Mouse (Mus musculus) stomach, postnatal 0 days (tissue): ENCODE data around the gene Tubd1.

ENCODE experiments used
- CTCF ChIP-seq: IDR thresholded peaks from 2 replicates; pipeline ENCODE4 v1.5.1; 2016; ENCODE audit warnings: antibody characterized with exemption, low read depth, mild to moderate bottlenecking, moderate library complexity
- EP300 ChIP-seq: optimal IDR thresholded peaks from 2 replicates; pipeline ENCODE3; 2016; ENCODE audit warnings: antibody characterized with exemption

DNA sequence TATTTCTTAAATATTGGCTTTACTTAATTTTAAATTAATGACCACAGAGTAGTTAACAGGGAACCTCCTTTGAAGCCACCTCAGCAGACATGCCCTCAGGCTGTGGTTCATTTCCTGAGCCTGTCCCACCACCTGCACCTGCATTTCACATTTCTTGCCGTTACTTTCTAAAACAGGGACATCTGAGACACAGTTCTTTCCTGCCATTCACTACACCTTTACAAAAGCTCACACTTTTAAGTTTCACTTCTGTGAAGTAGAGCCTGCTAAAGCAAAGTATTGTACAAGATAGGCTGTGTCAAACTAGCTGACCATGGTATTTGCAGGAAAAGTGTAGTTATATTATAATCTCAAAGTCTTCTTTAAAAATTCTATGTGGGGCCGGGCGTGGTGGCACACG is 6.0 kb upstream of the Tubd1 start:
- no peak for TF ChIP-seq CTCF
- TF ChIP-seq EP300: no peak
